Mouse (Mus musculus): ENCODE measurements around the gene Sec24a.
A peak's percentile ranks its signal among the peaks of the same experiment; 100 is the strongest.
"Not testable (repeated sequence)": the region's sequence is repeated elsewhere in the genome, so short reads cannot be mapped to it uniquely, and the experiment has no call there.

Gene Sec24a

GRCm38 (mm10) chr11:51759251-51759650 lies 4.2 kb downstream of the Sec24a start:
- DNase-seq = no peak

DNA sequence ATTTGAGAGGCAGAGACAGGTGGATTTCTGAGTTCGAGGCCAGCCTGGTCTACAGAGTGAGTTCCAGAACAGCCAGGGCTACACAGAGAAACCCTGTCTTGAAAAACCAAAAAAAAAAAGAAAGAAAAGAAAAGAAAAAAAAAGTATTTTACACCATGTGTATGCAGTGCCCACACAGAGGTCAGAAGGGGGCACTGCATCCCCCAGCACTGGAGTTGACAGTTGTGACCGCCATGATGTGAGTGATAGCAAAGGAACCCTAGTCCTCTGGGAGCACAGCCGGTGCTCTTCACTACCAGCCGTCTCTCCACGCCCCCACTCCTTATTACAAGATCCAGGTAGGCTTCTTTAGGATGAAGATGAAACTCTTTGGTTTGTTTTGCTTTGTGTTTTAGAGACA lies 5.2 kb downstream of the Sec24a start:
- not testable (repeated sequence) for DNase-seq

DNA sequence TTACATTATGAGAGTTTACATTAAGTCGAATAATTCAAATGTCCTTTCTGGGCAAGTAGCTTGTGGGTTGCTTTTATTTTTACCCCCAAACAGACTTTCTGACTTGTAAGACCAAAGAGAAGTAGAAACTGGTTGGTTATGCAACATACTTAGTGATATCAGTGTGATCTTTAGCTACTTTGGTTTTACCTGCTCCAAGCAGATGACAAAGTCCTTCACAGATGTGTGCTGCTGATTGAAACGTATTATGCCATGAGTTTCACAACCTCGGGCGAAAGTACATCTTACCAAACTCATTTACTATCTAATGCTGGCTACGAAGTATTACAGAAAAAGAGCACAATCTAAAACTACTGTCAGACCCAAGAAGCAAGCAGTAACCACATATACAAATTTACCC lies 5.8 kb downstream of the Sec24a start:
- DNase-seq = no peak

- DNase-seq = no peak
Measured at GRCm38 (mm10) chr11:51757023-51757422, 6.4 kb downstream of the Sec24a start.

DNA sequence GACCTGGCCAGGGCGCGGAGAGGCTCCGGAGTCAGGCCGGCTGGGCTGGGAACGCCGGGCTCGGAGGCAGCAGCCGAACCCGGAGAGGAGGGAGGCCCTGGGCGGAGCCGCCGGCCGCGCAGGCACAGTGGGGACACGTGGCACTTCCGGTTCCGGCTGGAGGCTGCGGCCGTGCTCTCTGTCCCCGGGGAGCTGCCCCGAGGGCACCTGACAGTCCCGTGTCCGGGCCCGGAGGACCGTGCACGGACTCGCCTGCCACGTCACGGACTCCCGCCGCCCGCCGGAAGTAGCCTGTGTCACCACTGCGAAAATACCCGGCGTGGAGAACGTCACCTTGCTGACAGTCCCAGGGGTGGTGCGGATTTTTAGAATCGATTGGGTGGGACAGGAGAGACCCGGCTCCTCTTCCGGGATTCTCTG lies 7.1 kb downstream of the Sec24a start:
- peak; percentile 85 for DNase-seq

DNA sequence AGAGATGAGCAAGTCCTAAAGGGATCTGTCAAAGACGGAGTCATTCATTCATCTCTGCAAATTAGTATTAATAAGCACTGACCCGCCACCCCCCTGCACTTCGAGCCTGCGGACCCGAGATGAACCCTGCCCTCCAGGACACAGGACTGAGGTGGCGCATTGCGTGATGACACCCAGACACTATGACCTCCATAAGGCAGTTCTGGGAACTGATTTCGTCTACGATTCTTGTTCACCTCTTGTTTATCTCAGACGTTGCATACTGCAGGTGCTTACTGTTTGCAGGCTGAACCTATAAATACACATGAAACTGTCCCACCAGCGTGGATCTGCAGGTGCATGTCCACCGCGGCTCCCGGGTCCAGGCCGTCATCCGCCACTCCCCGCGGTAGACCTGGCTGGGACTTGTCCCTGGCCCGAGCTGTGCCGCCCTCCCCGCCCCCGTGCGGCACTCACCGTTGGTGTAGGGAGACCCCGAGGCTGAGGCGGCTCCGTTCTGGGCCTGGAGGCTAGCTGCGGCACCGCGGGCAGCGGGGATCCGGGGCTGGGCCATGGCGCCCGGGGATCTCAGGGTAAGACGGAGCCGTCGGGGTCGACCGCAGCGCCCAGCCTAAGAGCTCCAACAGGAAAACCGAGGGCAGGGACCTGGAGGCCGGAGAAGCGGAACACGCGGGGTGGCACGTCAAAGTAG lies 7.7 kb downstream of the Sec24a start:
- DNase-seq = peak; percentile 65

GRCm38 (mm10) chr11:51751623-51752225 lies 11.7 kb downstream of the Sec24a start:
- DNase-seq = not testable (repeated sequence)

DNA sequence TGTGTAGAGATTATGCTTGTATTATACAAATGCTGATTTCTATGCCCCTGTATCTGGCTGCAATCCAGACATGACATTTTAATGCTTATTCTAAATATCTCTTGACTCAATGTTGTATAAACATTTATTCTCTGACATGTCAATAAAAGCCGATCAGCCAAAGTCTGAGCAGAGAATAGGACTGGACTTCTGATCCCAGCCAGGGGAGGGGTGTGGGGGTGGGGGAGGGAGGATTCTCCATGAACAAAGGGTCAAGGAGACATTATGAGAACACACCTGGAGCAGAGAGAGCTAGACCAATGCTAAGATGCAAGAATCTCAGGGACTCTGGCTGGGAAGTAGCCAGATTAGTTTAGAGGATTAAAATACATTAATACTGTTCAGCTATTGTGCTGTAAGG lies 17.3 kb downstream of the Sec24a start:
- no peak for DNase-seq

DNA sequence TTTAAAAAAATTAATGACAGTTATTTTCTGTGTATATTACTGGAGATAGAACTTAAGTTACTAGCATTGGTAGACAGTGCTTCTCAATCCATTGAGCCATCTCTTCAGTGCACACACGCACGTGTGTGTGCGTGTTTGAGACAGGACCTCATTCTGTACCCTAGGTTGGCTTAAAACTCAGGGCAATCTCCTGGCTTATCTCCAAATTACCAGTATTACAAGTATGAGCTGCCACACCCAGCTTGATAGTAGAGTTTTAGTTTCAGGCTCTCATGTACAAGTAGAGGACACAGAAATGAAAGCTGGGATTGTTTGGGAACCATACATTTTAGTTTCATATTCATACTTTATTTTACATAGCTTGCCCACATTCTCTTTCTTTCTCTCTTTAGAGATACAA lies 22.7 kb downstream of the Sec24a start:
- DNase-seq = no peak

- no peak for DNase-seq
Measured at GRCm38 (mm10) chr11:51738651-51739403, 24.6 kb downstream of the Sec24a start.

DNA sequence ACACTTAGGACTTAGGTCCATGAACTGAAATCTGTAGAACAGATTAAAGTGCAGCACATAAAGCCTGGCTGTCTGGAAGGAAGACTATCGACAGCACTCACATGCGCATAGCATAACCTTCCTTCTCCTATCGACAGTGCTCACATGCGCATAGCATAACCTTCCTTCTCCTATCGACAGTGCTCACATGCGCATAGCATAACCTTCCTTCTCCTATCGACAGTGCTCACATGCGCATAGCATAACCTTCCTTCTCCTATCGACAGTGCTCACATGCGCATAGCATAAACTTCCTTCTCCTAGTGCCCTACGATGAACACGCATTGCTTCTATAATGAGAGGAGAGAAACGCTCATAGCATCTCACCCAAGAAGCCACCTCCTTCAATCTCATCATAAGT lies 29.2 kb downstream of the Sec24a start:
- DNase-seq = not testable (repeated sequence)

DNA sequence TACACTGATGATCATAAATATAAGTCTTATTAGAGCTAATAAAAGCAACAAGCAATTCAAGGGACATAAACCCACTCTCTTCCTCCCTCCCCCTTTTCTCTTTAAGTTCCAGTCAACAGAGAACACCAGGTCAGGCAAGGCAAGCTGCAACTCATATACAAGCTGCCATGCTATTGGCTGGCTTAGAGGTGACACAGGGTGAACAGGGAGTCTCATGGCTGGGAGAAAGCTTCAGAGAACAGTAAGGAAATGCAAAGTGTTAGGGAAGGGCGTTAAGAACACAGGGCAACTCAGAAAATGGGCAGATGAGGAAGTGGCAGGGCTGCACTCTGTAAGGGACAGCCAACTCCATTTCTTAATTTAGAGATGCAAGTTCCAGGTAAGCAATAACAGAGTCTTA lies 30.6 kb downstream of the Sec24a start:
- DNase-seq = no peak

- no peak for DNase-seq
Measured at GRCm38 (mm10) chr11:51721066-51721465, 42.4 kb downstream of the Sec24a start.

DNA sequence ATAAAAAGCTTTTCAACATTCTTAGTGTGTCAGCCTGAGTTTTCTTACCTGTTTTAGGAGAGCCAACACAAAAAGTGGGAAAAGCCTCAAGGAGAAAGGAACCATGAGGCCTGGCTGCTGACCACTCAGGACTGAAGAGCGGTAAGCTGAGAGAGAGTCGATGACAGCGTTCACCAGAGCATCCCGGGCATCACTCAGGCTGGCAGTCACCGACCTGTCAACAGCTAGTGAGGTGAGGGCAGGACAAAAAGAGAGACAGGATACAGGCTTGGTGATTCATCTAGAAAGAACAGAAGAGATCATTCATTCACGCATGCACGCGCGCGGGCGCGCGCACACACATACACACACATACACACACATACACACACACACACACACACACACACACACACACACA lies 56.4 kb downstream of the Sec24a start:
- no peak for DNase-seq

DNA sequence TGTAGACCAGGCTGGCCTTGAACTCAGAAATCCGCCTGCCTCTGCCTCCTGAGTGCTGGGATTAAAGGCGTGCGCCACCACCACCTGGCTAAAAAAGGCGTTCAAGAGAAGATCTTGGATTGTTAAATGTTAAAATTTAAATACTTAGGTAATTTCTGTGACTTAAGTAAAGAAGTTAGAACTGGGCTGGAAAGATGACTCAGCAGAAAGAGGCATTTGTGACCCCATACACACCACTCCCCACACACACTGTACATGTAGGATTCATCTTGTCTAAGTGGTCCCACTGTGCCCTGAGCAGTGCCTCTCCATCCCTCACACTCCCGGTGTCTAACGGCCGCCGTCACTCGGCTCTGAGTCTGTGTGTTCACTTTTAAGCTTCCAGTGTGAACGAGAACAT lies 57.0 kb downstream of the Sec24a start:
- no peak for DNase-seq

GRCm38 (mm10) chr11:51703379-51703998 lies 59.9 kb downstream of the Sec24a start:
- DNase-seq = peak; percentile 48

DNA sequence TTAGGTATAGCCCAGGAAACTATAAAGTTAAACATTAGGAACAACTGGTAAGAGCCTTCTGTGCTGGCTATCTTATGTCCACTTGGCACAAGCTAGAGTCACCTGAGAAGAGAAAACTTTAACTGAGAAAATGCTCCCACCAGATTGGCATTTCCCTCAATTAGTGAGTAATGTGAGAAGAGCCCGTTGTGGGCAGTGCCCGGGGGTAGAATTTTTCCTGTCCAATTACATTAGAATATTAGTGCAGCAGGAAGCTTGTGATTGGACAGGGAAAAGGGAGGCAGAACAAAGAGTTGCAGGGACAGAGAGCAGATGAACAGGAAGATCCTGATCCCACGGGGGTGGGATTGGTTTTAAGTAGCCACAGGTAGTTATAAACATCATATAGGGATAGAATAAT lies 60.6 kb downstream of the Sec24a start:
- DNase-seq = no peak

DNA sequence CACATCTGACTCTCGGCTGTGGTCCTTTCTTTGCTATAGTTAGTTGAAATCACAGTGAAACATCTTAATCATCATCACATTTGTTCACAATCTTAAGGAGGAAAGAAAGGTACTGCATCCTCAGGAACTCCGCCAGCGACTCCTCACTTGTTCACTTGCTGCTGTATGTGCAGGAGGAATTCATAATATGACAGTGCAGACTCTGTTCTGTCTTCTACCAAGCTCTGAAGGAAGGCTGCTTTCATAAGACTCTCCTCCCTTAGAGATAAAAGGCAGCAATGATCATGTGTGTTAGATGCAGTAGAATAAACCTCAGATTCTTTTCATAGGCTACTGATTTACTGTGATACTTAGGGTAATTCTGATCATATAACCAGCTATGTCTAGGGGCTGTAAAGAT lies 68.5 kb downstream of the Sec24a start:
- no peak for DNase-seq

DNA sequence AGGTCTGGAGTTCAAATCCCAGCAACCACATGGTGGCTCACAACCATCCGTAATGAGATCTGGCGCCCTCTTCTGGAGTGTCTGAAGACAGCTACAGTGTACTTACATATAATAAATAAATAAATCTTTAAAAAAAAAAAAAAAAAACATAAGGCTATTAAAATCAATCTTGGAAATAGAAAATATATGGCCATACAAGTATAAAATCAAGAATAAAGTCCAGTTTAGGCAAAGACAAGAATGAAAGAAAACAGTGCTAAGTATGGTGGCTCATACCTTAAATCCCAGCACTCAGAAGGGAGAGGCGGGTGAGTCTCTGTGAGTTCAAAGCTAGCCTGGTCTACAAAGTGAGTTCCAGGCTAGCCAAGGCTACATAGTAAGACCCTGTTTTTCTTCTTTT lies 72.8 kb downstream of the Sec24a start:
- not testable (repeated sequence) for DNase-seq

GRCm38 (mm10) chr11:51689343-51689742 lies 74.1 kb downstream of the Sec24a start:
- no peak for DNase-seq

- peak; percentile 100 for DNase-seq
Measured at GRCm38 (mm10) chr11:51688330-51689328, 74.8 kb downstream of the Sec24a start, which contains the start of gene 0610009B22Rik. Gene 0610009B22Rik (minus strand): TSS chr11:51688874.

DNA sequence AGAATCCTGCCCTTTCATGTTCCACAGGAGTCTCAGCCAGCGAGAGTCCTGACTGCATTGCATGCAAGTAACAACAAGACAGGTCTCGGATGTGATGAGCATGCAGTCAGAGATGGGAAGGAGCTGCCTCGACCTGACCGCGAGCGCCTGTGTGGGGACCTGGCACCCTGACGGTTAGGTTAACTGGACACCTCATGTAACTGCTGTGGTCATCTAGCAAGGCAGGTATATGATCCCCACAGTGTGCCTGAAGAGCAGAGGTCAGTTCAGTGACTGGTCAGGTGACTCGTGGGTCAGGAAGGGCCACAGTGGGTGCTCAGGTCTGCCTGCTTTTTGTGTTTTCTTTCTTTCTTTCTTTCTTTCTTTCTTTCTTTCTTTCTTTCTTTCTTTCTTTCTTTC lies 81.5 kb downstream of the Sec24a start:
- DNase-seq = no peak

Data from thymus, postnatal 14 days (tissue).